Mouse (Mus musculus) bone marrow, adult 2 months (tissue): ENCODE measurements around the gene Rcn2.

Source experiments
- CTCF ChIP-seq: fragments of 200-500 bp; IDR thresholded peaks from 2 replicates; pipeline ENCODE4 v1.5.1; 2011; ENCODE audit warnings: low read length, control low read depth; ENCODE audit not compliant: control insufficient read depth, insufficient read depth
- POLR2A ChIP-seq: fragments of 200-500 bp; IDR thresholded peaks from 2 replicates; pipeline ENCODE4 v1.6.1; 2011; ENCODE audit warnings: low read depth, mild to moderate bottlenecking, control low read depth, low read length, borderline replicate concordance; ENCODE audit not compliant: control insufficient read depth

DNA sequence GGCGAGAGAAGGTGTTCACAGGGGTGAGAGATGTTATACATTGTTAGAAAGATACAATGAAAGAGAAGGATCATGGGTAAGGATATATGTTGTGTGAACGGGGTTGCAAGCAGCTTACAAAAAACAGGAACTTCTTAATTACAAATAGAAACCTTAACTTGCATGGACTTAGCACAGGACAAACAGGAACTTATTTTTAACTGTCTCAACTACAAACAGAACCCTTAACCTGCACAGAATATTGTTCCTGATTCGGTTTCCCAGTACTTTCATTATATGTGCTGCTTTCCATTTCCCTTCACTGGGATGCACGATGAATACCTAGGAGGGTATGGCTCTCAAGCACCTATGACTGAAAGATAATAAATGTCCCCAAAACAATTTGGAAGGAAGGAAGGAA lies 26.3 kb downstream of the Rcn2 start:
- no peak for TF ChIP-seq POLR2A
- TF ChIP-seq CTCF = no peak
